Mouse (Mus musculus) embryonic fibroblast, embryonic 13.5 days (primary cell): ENCODE measurements around the gene Prickle2.

Experiments
- CTCF ChIP-seq: IDR thresholded peaks from 2 replicates; pipeline ENCODE4 v1.5.1; 2011; ENCODE audit warnings: mild to moderate bottlenecking, control low read depth, low read length, moderate library complexity, borderline replicate concordance; ENCODE audit not compliant: insufficient read depth
- POLR2A ChIP-seq: IDR thresholded peaks from 2 replicates; pipeline ENCODE4 v1.6.1; 2011; ENCODE audit warnings: low read depth, mild to moderate bottlenecking, control low read depth, low read length, moderate library complexity

- TF ChIP-seq POLR2A, result no peak
- TF ChIP-seq CTCF, result no peak
Observed at GRCm38 (mm10) chr6:92395143-92395542, 310.8 kb downstream of the Prickle2 start.
